Mouse (Mus musculus) bone marrow, adult 2 months (tissue): ENCODE results near the gene Gm9732. TPM values are rescaled to one million over a fixed set of nuclear protein-coding genes. Genes with fewer than 3 reads are reported as not detected.
"Not testable (repeated sequence)": the region's sequence is repeated elsewhere in the genome, so short reads cannot be mapped to it uniquely, and the experiment has no call there.

Experiments
- H3K27ac ChIP-seq: fragments of 200-500 bp; 2 replicates; pipeline ENCODE4 v1.5.1; 2012; ENCODE audit warnings: low read depth, mild to moderate bottlenecking, control low read depth, inconsistent platforms, low read length; ENCODE audit not compliant: control insufficient read depth, poor library complexity, insufficient read depth
- H3K4me1 ChIP-seq: fragments of 200-500 bp; 2 replicates; pipeline ENCODE4 v1.6.1; 2011; ENCODE audit warnings: low read length; ENCODE audit not compliant: control insufficient read depth, insufficient read depth
- H3K4me3 ChIP-seq: fragments of 200-500 bp; replicated peaks from 2 replicates; pipeline ENCODE3; 2011; ENCODE audit warnings: mild to moderate bottlenecking, low read depth, low read length, control low read depth; ENCODE audit not compliant: control insufficient read depth
- WGBS: fragments of 180-500 bp; shearing (Covaris S2); methylation state at CpG from one replicate; pipeline ENCODE4 v1.1.7; 2018; 5-methylcytosine and 5-hydroxymethylcytosine counted together
- polyA plus RNA-seq: library from polyadenylated mRNA; stranded (reverse); fragments of >200 nt; gene quantifications from 2 replicates; pipeline ENCODE4 v1.2.4, GENCODE M21; 2011; ENCODE audit warnings: low replicate concordance; ENCODE audit not compliant: missing spikeins, insufficient read depth, insufficient read length

Gm9732 gene
- not detected in 2 replicates for polyA plus RNA-seq

GRCm38 (mm10) chr14:43274986-43275511, at the start of gene Gm9732:
Gene Gm9732 (plus strand): TSS chr14:43275036.
- not testable (repeated sequence) for H3K27ac ChIP-seq, H3K4me1 ChIP-seq, H3K4me3 ChIP-seq
- WGBS = 70% methylated on average over 8 of the region's 8 CpGs

GRCm38 (mm10) chr14:43235204-43235603, 39.6 kb upstream of the Gm9732 start, which contains the start of gene Gm8122:
Gene Gm8122 (minus strand): TSS chr14:43235304.
- not testable (repeated sequence) for H3K4me1 ChIP-seq, H3K27ac ChIP-seq, H3K4me3 ChIP-seq
- WGBS = 85% methylated on average over 4 of the region's 4 CpGs

GRCm38 (mm10) chr14:43237769-43238168, 37.1 kb upstream of the Gm9732 start:
- H3K27ac ChIP-seq, H3K4me3 ChIP-seq: not testable (repeated sequence)

GRCm38 (mm10) chr14:43249611-43250170, 25.1 kb upstream of the Gm9732 start:
- WGBS = 32% methylated on average over 10 of the region's 12 CpGs
- not testable (repeated sequence) for H3K4me1 ChIP-seq, H3K4me3 ChIP-seq, H3K27ac ChIP-seq

More at GRCm38 (mm10) chr14:43237769-43238168, 37.1 kb upstream of the Gm9732 start:
- H3K4me1 ChIP-seq = not testable (repeated sequence)

- H3K27ac ChIP-seq, H3K4me3 ChIP-seq, H3K4me1 ChIP-seq: not testable (repeated sequence)
- WGBS = 38% methylated on average over 6 of the region's 6 CpGs
Measured at GRCm38 (mm10) chr14:43250549-43251253, 24.1 kb upstream of the Gm9732 start.

GRCm38 (mm10) chr14:43256511-43256910, 18.3 kb upstream of the Gm9732 start:
- not testable (repeated sequence) for H3K4me1 ChIP-seq, H3K27ac ChIP-seq, H3K4me3 ChIP-seq
- 48% methylated on average over 1 of the region's 1 CpGs for WGBS

- H3K4me1 ChIP-seq, H3K4me3 ChIP-seq, H3K27ac ChIP-seq: not testable (repeated sequence)
- 70% methylated on average over 3 of the region's 4 CpGs for WGBS
Measured at GRCm38 (mm10) chr14:43258349-43258748, 16.5 kb upstream of the Gm9732 start, which contains the start of gene Gm8126. Gene Gm8126 (plus strand): TSS chr14:43258649.

- H3K4me3 ChIP-seq, H3K27ac ChIP-seq, H3K4me1 ChIP-seq: not testable (repeated sequence)
- WGBS = 86% methylated on average over 3 of the region's 3 CpGs
Measured at GRCm38 (mm10) chr14:43263421-43263820, 11.4 kb upstream of the Gm9732 start.

GRCm38 (mm10) chr14:43268521-43269084, 6.2 kb upstream of the Gm9732 start:
- H3K4me3 ChIP-seq, H3K27ac ChIP-seq, H3K4me1 ChIP-seq: not testable (repeated sequence)
- 20% methylated on average over 2 of the region's 2 CpGs for WGBS

- H3K4me1 ChIP-seq, H3K27ac ChIP-seq, H3K4me3 ChIP-seq: not testable (repeated sequence)
- 80% methylated on average over 3 of the region's 3 CpGs for WGBS
Measured at GRCm38 (mm10) chr14:43269211-43269610, 5.6 kb upstream of the Gm9732 start.

- H3K27ac ChIP-seq, H3K4me1 ChIP-seq, H3K4me3 ChIP-seq: not testable (repeated sequence)
- 76% methylated on average over 1 of the region's 1 CpGs for WGBS
Measured at GRCm38 (mm10) chr14:43273161-43273560, 1.7 kb upstream of the Gm9732 start.

- 76% methylated on average over 1 of the region's 1 CpGs for WGBS
- H3K4me1 ChIP-seq, H3K4me3 ChIP-seq: not testable (repeated sequence)
Measured at GRCm38 (mm10) chr14:43275752-43276151, 916 bp downstream of the Gm9732 start.

GRCm38 (mm10) chr14:43277468-43277867, 2.6 kb downstream of the Gm9732 start:
- H3K27ac ChIP-seq, H3K4me1 ChIP-seq, H3K4me3 ChIP-seq: not testable (repeated sequence)
- WGBS = 46% methylated on average over 2 of the region's 2 CpGs

More at GRCm38 (mm10) chr14:43275752-43276151, 916 bp downstream of the Gm9732 start:
- H3K27ac ChIP-seq = not testable (repeated sequence)
